Mouse (Mus musculus) testis, adult 2 months (tissue): ENCODE results near the gene Arhgap9.

Experiments
- CTCF ChIP-seq: fragments of 200-500 bp; IDR thresholded peaks from 2 replicates; pipeline ENCODE4 v1.5.1; 2012; ENCODE audit warnings: low read depth, mild to moderate bottlenecking, inconsistent platforms, low read length, moderate library complexity; ENCODE audit not compliant: control insufficient read depth, insufficient read depth, insufficient replicate concordance
- POLR2A ChIP-seq: fragments of 200-500 bp; IDR thresholded peaks from 2 replicates; pipeline ENCODE4 v1.6.1; 2012; ENCODE audit warnings: low read depth, mild to moderate bottlenecking, inconsistent platforms, low read length, moderate library complexity; ENCODE audit not compliant: control insufficient read depth

- TF ChIP-seq CTCF (no peak), POLR2A (no peak)
Observed at GRCm38 (mm10) chr10:127351285-127351595, 29.5 kb downstream of the Arhgap9 start.
